Mouse (Mus musculus) granulocyte monocyte progenitor cell, adult 5-6 weeks (primary cell): ENCODE measurements at regions not wholly inside any gene's neighbourhood (a gene's known extent, or its start where the extent isn't known, plus 50 kb on each side); places are given as distances from the start of the nearest gene placed in this dataset.

Experiments used
- ATAC-seq: replicated peaks from 2 replicates; pipeline ENCODE4 v1.8.0; 2016; ENCODE audit warnings: mild to moderate bottlenecking, moderate TSS enrichment, inconsistent platforms; ENCODE audit not compliant: poor library complexity, severe bottlenecking

GRCm38 (mm10) chr3:128471111-128471510, 575.0 kb upstream of the Fam241a start:
- ATAC-seq, result no peak

GRCm38 (mm10) chr3:128429706-128430105, 533.6 kb upstream of the Fam241a start:
- ATAC-seq, result no peak

- no peak for ATAC-seq
Observed at GRCm38 (mm10) chr3:128415568-128415967, 519.4 kb upstream of the Fam241a start.

GRCm38 (mm10) chr3:128413481-128413880, 517.4 kb upstream of the Fam241a start:
- ATAC-seq, result no peak

GRCm38 (mm10) chr3:128412157-128412556, 516.0 kb upstream of the Fam241a start:
- ATAC-seq, result no peak

GRCm38 (mm10) chr3:128394805-128395204, 498.7 kb upstream of the Fam241a start:
- ATAC-seq, result no peak

GRCm38 (mm10) chr3:128380579-128380978, 484.5 kb upstream of the Fam241a start:
- no peak for ATAC-seq

GRCm38 (mm10) chr3:128369521-128370127, 473.5 kb upstream of the Fam241a start:
- ATAC-seq, result no peak

- no peak for ATAC-seq
Observed at GRCm38 (mm10) chr3:128362310-128362709, 466.2 kb upstream of the Fam241a start.

- ATAC-seq, result peak; percentile 68; the same call in 1 of the 2 replicates
Observed at GRCm38 (mm10) chr3:128349123-128349522, 453.0 kb upstream of the Fam241a start.

GRCm38 (mm10) chr3:128347782-128348574, 451.9 kb upstream of the Fam241a start:
- ATAC-seq, result no peak

- ATAC-seq, result no peak
Observed at GRCm38 (mm10) chr3:128337508-128337907, 441.4 kb upstream of the Fam241a start.

- peak; percentile 100 for ATAC-seq
Observed at GRCm38 (mm10) chr3:128337031-128337430, 440.9 kb upstream of the Fam241a start.

GRCm38 (mm10) chr3:128327677-128328076, 431.6 kb upstream of the Fam241a start:
- ATAC-seq, result no peak

- no peak for ATAC-seq
Observed at GRCm38 (mm10) chr3:128301312-128301711, 405.2 kb upstream of the Fam241a start.

- ATAC-seq, result no peak
Observed at GRCm38 (mm10) chr3:128298110-128298509, 402.0 kb upstream of the Fam241a start.

GRCm38 (mm10) chr3:128287846-128288245, 391.7 kb upstream of the Fam241a start:
- ATAC-seq, result no peak

GRCm38 (mm10) chr3:128285214-128285613, 389.1 kb upstream of the Fam241a start:
- ATAC-seq, result no peak

GRCm38 (mm10) chr3:128280626-128281025, 384.5 kb upstream of the Fam241a start:
- no peak for ATAC-seq

GRCm38 (mm10) chr3:128270576-128270975, 374.5 kb upstream of the Fam241a start:
- no peak for ATAC-seq

GRCm38 (mm10) chr3:128261208-128261607, 365.1 kb upstream of the Fam241a start:
- ATAC-seq, result no peak

- no peak for ATAC-seq
Observed at GRCm38 (mm10) chr3:128247816-128248215, 351.7 kb upstream of the Fam241a start.
